Mouse (Mus musculus) myocyte (in vitro differentiated cells): ENCODE results near the gene Pdss2.

Experiments used
- E2F4 ChIP-seq: IDR thresholded peaks from one replicate; pipeline ENCODE4 v1.6.1; 2011; ENCODE audit warnings: mild to moderate bottlenecking, control low read depth, moderate library complexity; ENCODE audit not compliant: insufficient read depth
- MYOD1 ChIP-seq, 3 experiments: IDR thresholded peaks; one replicate each; pipeline ENCODE4 v1.6.1; 2011; ENCODE audit warnings: control low read depth in 2 of 3, low read depth in 2 of 3, mild to moderate bottlenecking in 2 of 3, moderate library complexity in 1 of 3; ENCODE audit not compliant: insufficient read length in 2 of 3, control insufficient read depth in 1 of 3
- POLR2A ChIP-seq: IDR thresholded peaks from one replicate; pipeline ENCODE4 v1.6.1; 2011; ENCODE audit warnings: low read depth, mild to moderate bottlenecking, control low read depth, moderate library complexity; ENCODE audit not compliant: insufficient read length

- TF ChIP-seq POLR2A (no peak), E2F4 (no peak), MYOD1 (IDR thresholded peaks at IDR 0.05; ENCODE audit: control insufficient read depth in 1 of 3, insufficient read length in 2 of 3, low read depth in 2 of 3) (no peak)
Observed at GRCm38 (mm10) chr10:43376749-43377148, 155.5 kb downstream of the Pdss2 start.
